Mouse (Mus musculus): Measurements from ENCODE around the gene Pars2.

DNA sequence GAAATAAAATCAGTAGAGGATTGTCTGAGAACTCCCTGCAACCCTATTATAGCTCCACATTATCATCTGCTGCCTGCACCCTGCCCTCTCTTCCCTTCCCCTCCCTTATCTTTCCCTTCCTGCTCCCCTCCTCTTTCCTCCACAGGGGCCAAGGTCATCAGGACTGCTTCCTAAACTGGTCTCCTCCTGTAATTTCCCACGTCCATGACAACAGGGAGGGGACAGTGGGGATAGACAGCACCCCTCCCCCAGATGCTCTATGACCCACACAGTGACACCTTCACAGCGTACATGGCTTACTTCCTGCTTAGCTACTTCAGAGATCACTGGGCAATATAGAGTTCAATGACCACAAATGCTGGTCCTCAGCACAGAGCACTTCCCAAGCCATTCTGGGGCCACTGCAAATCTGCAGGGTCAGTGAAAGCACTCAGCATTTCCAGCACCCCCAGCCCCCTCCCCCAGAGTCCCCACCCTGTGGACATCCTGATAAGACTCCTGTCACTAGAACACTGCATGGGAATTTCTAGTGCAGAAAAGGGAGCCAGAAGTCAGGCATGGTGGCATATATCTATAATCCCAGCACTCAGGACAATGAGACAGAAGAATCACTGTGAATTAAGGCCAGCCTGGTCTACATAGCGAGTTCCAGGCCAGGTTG is 37.9 kb downstream of the Pars2 start:
- TF ChIP-seq GATA1 (IDR thresholded peaks at IDR 0.05; ENCODE audit: low read length) (no peak), TAL1 (IDR thresholded peaks at IDR 0.05; ENCODE audit: low read length) (no peak)
